Mouse (Mus musculus): ENCODE data around the gene Fam170b. TPM values are rescaled to one million over a fixed set of nuclear protein-coding genes. Genes with fewer than 3 reads are reported as not detected.
A peak's percentile ranks its signal among the peaks of the same experiment; 100 is the strongest.

Gene Fam170b
- polyA plus RNA-seq, 1 experiment from 2014 or later: not detected

GRCm38 (mm10) chr14:32812429-32812828 is 21.3 kb upstream of the Fam170b start:
- Histone ChIP-seq H3K4me1 (no peaks in the 10 kb centered on the region), H3K27me3 (replicated peaks) (no peaks in the 10 kb centered on the region), H3K4me3 (no peak overlapping the region), H3K9me3 (no peaks in the 10 kb centered on the region), H3K27ac (no peak overlapping the region), H3K9ac (no peak overlapping the region), H3K4me2 (replicated peaks) (no peak overlapping the region), H3K36me3 (no peaks in the 10 kb centered on the region)
- no peak for ATAC-seq (ENCODE audit: low FRiP score, low read depth)
- 71% methylated on average over 6 of the region's 6 CpGs for WGBS

GRCm38 (mm10) chr14:32814961-32815360 is 18.8 kb upstream of the Fam170b start:
- H3K27me3 ChIP-seq (replicated peaks): no peaks in the 10 kb centered on the region
- H3K4me1 ChIP-seq: no peaks in the 10 kb centered on the region
- H3K36me3 ChIP-seq: no peaks in the 10 kb centered on the region
- WGBS: 65% methylated on average over 4 of the region's 4 CpGs
- H3K9me3 ChIP-seq: no peaks in the 10 kb centered on the region
- H3K4me2 ChIP-seq (replicated peaks): no peak overlapping the region
- no peak overlapping the region for H3K9ac ChIP-seq
- no peak overlapping the region for H3K4me3 ChIP-seq
- H3K27ac ChIP-seq: no peak overlapping the region
- no peak for ATAC-seq (ENCODE audit: low FRiP score, low read depth)

- Histone ChIP-seq H3K4me3 (no peak overlapping the region), H3K4me2 (replicated peaks) (no peak overlapping the region), H3K9me3 (no peaks in the 10 kb centered on the region), H3K4me1 (no peaks in the 10 kb centered on the region), H3K27ac (no peak overlapping the region), H3K9ac (no peak overlapping the region), H3K27me3 (replicated peaks) (no peaks in the 10 kb centered on the region), H3K36me3 (no peaks in the 10 kb centered on the region)
- ATAC-seq (ENCODE audit: low FRiP score, low read depth): no peak
- 77% methylated on average over 4 of the region's 4 CpGs for WGBS
These were observed 17.2 kb upstream of the Fam170b start for GRCm38 (mm10) chr14:32816533-32816932.

GRCm38 (mm10) chr14:32817258-32817657 is 16.5 kb upstream of the Fam170b start:
- no peak for ATAC-seq (ENCODE audit: low FRiP score, low read depth)

GRCm38 (mm10) chr14:32819297-32819696 is 14.5 kb upstream of the Fam170b start:
- Histone ChIP-seq H3K4me3 (no peak overlapping the region), H3K4me1 (0 out of 2 replicates have a peak, but pooled peaks cover 2% of the 10 kb centered on the region), H3K27ac (no peak overlapping the region), H3K27me3 (replicated peaks) (no peaks in the 10 kb centered on the region), H3K4me2 (replicated peaks) (no peak overlapping the region), H3K9ac (no peak overlapping the region), H3K36me3 (no peaks in the 10 kb centered on the region), H3K9me3 (no peaks in the 10 kb centered on the region)
- ATAC-seq (ENCODE audit: low FRiP score, low read depth): no peak
- 76% methylated on average over 1 of the region's 1 CpGs for WGBS

More at GRCm38 (mm10) chr14:32817258-32817657, 16.5 kb upstream of the Fam170b start:
- H3K4me1 ChIP-seq: no peaks in the 10 kb centered on the region
- no peaks in the 10 kb centered on the region for H3K9me3 ChIP-seq
- 80% methylated on average over 7 of the region's 7 CpGs for WGBS
- H3K4me2 ChIP-seq (replicated peaks): no peak overlapping the region
- H3K4me3 ChIP-seq: no peak overlapping the region
- H3K27me3 ChIP-seq (replicated peaks): no peaks in the 10 kb centered on the region
- no peak overlapping the region for H3K27ac ChIP-seq
- H3K36me3 ChIP-seq: no peaks in the 10 kb centered on the region
- H3K9ac ChIP-seq: no peak overlapping the region

- H3K9me3 ChIP-seq: no peaks in the 10 kb centered on the region
- no peak overlapping the region for H3K9ac ChIP-seq
- peaks cover 13% of the 10 kb centered on the region for H3K4me1 ChIP-seq
- H3K36me3 ChIP-seq: no peaks in the 10 kb centered on the region
- no peaks in the 10 kb centered on the region for H3K27me3 ChIP-seq (replicated peaks)
- H3K4me2 ChIP-seq (replicated peaks): no peak overlapping the region
- WGBS: 86% methylated on average over 4 of the region's 4 CpGs
- ATAC-seq (ENCODE audit: low FRiP score, low read depth): no peak
- no peak overlapping the region for H3K4me3 ChIP-seq
- H3K27ac ChIP-seq: no peak overlapping the region
These were observed 10.9 kb upstream of the Fam170b start for GRCm38 (mm10) chr14:32822812-32823211.

GRCm38 (mm10) chr14:32823861-32824260 is 9.9 kb upstream of the Fam170b start:
- H3K9ac ChIP-seq: no peak overlapping the region
- H3K4me2 ChIP-seq (replicated peaks): no peak overlapping the region
- peaks cover 13% of the 10 kb centered on the region for H3K4me1 ChIP-seq
- 87% methylated on average over 3 of the region's 3 CpGs for WGBS
- H3K27me3 ChIP-seq (replicated peaks): no peaks in the 10 kb centered on the region
- H3K36me3 ChIP-seq: no peaks in the 10 kb centered on the region
- H3K9me3 ChIP-seq: no peaks in the 10 kb centered on the region
- no peak overlapping the region for H3K27ac ChIP-seq
- no peak for ATAC-seq (ENCODE audit: low FRiP score, low read depth)
- no peak overlapping the region for H3K4me3 ChIP-seq

- Histone ChIP-seq H3K4me3 (no peak overlapping the region), H3K27ac (no peak overlapping the region), H3K9me3 (no peaks in the 10 kb centered on the region), H3K9ac (no peak overlapping the region), H3K27me3 (replicated peaks) (no peaks in the 10 kb centered on the region), H3K36me3 (no peaks in the 10 kb centered on the region), H3K4me2 (replicated peaks) (no peak overlapping the region), H3K4me1 (peaks cover 13% of the 10 kb centered on the region)
- no peak for ATAC-seq (ENCODE audit: low FRiP score, low read depth)
- WGBS: 50% methylated on average over 14 of the region's 14 CpGs
These were observed 9.3 kb upstream of the Fam170b start for GRCm38 (mm10) chr14:32824267-32825150.

GRCm38 (mm10) chr14:32825426-32826032 is 8.2 kb upstream of the Fam170b start:
- Histone ChIP-seq H3K9me3 (no peaks in the 10 kb centered on the region), H3K4me2 (replicated peaks) (peak overlapping the region; percentile 42), H3K4me1 (peaks cover 13% of the 10 kb centered on the region), H3K4me3 (no peak overlapping the region), H3K27ac (no peak overlapping the region), H3K36me3 (no peaks in the 10 kb centered on the region), H3K9ac (no peak overlapping the region), H3K27me3 (replicated peaks) (no peaks in the 10 kb centered on the region)
- 6% methylated on average over 11 of the region's 11 CpGs for WGBS
- ATAC-seq (ENCODE audit: low FRiP score, low read depth): peak; percentile 85

GRCm38 (mm10) chr14:32827165-32827564 is 6.6 kb upstream of the Fam170b start:
- 73% methylated on average over 4 of the region's 4 CpGs for WGBS
- no peaks in the 10 kb centered on the region for H3K36me3 ChIP-seq
- no peak overlapping the region for H3K27ac ChIP-seq
- H3K4me3 ChIP-seq: no peak overlapping the region
- H3K9ac ChIP-seq: no peak overlapping the region
- ATAC-seq (ENCODE audit: low FRiP score, low read depth): no peak
- no peaks in the 10 kb centered on the region for H3K9me3 ChIP-seq
- no peaks in the 10 kb centered on the region for H3K27me3 ChIP-seq (replicated peaks)
- H3K4me1 ChIP-seq: peaks cover 13% of the 10 kb centered on the region
- no peak overlapping the region for H3K4me2 ChIP-seq (replicated peaks)

- H3K9me3 ChIP-seq: no peaks in the 10 kb centered on the region
- H3K27me3 ChIP-seq (replicated peaks): no peaks in the 10 kb centered on the region
- H3K4me1 ChIP-seq: peaks cover 13% of the 10 kb centered on the region
- no peak overlapping the region for H3K4me2 ChIP-seq (replicated peaks)
- H3K9ac ChIP-seq: no peak overlapping the region
- H3K36me3 ChIP-seq: no peaks in the 10 kb centered on the region
- H3K27ac ChIP-seq: no peak overlapping the region
- ATAC-seq (ENCODE audit: low FRiP score, low read depth): no peak
- H3K4me3 ChIP-seq: no peak overlapping the region
- WGBS: 59% methylated on average over 6 of the region's 6 CpGs
These were observed 5.6 kb upstream of the Fam170b start for GRCm38 (mm10) chr14:32827994-32828650.

GRCm38 (mm10) chr14:32835181-32835580 is 1.4 kb downstream of the Fam170b start:
- ATAC-seq (ENCODE audit: low FRiP score, low read depth): no peak

More at GRCm38 (mm10) chr14:32835181-32835580, 1.4 kb downstream of the Fam170b start:
- H3K27ac ChIP-seq: no peak overlapping the region
- H3K4me1 ChIP-seq: no peaks in the 10 kb centered on the region
- H3K4me2 ChIP-seq (replicated peaks): no peak overlapping the region
- no peak overlapping the region for H3K4me3 ChIP-seq
- H3K27me3 ChIP-seq (replicated peaks): no peaks in the 10 kb centered on the region
- no peak overlapping the region for H3K9ac ChIP-seq
- H3K9me3 ChIP-seq: peaks cover 3% of the 10 kb centered on the region; the same call in 1 of the 2 replicates
- WGBS: 90% methylated on average over 14 of the region's 14 CpGs
- no peaks in the 10 kb centered on the region for H3K36me3 ChIP-seq

Measured in neural tube, embryonic 12.5 days (tissue).